Mouse (Mus musculus) heart, embryonic 10.5 days (tissue): ENCODE measurements at regions not wholly inside any gene's neighbourhood (a gene's known extent, or its start where the extent isn't known, plus 50 kb on each side); places are given as distances from the start of the nearest gene placed in this dataset.

Source experiments
- DNase-seq: peaks from one replicate; pipeline ENCODE4 v3.0.0-alpha.2; 2017; ENCODE audit warnings: low spot score
- H3K27ac ChIP-seq: fragments of 300-500 bp; sonication (generic); 2 replicates; pipeline ENCODE4 v1.5.1; 2016; ENCODE audit warnings: mild to moderate bottlenecking
- H3K27me3 ChIP-seq: fragments of 300-500 bp; sonication (generic); 2 replicates; pipeline ENCODE4 v1.6.1; 2016; ENCODE audit warnings: mild to moderate bottlenecking; ENCODE audit not compliant: poor library complexity, insufficient read depth, severe bottlenecking
- H3K36me3 ChIP-seq: fragments of 300-500 bp; sonication (generic); 2 replicates; pipeline ENCODE4 v1.6.1; 2016; ENCODE audit warnings: mild to moderate bottlenecking, moderate library complexity
- H3K4me1 ChIP-seq: fragments of 300-500 bp; sonication (generic); 2 replicates; pipeline ENCODE4 v1.6.1; 2016; ENCODE audit warnings: mild to moderate bottlenecking
- H3K4me3 ChIP-seq: fragments of 300-500 bp; sonication (generic); 2 replicates; pipeline ENCODE4 v1.5.1; 2016; ENCODE audit warnings: mild to moderate bottlenecking, moderate library complexity
- H3K9me3 ChIP-seq: fragments of 300-500 bp; sonication (generic); 2 replicates; pipeline ENCODE4 v1.6.1; 2016; ENCODE audit warnings: mild to moderate bottlenecking, moderate library complexity
- WGBS: fragments of 180-500 bp; shearing (Covaris S2); methylation state at CpG from one replicate; pipeline ENCODE4 v1.1.7; 2016; 5-methylcytosine and 5-hydroxymethylcytosine counted together

GRCm38 (mm10) chr13:44260039-44260438 lies 469.2 kb upstream of the Jarid2 start:
- Histone ChIP-seq H3K9me3 (no peaks in the 10 kb centered on the region), H3K4me3 (no peak overlapping the region), H3K36me3 (no peaks in the 10 kb centered on the region), H3K4me1 (no peaks in the 10 kb centered on the region), H3K27ac (no peak overlapping the region), H3K27me3 (no peaks in the 10 kb centered on the region)
- DNase-seq = no peak
- 57% methylated on average over 6 of the region's 6 CpGs for WGBS

- WGBS = 85% methylated on average over 8 of the region's 8 CpGs
- no peaks in the 10 kb centered on the region for H3K36me3 ChIP-seq
- no peak for DNase-seq
These were observed 468.5 kb upstream of the Jarid2 start for GRCm38 (mm10) chr13:44260637-44261333.

GRCm38 (mm10) chr13:44272746-44273524 lies 456.3 kb upstream of the Jarid2 start:
- no peak overlapping the region for H3K27ac ChIP-seq

More at GRCm38 (mm10) chr13:44260637-44261333, 468.5 kb upstream of the Jarid2 start:
- no peak overlapping the region for H3K4me3 ChIP-seq
- H3K27me3 ChIP-seq = no peaks in the 10 kb centered on the region
- H3K27ac ChIP-seq = no peak overlapping the region; the same call in 1 of the 2 replicates
- no peaks in the 10 kb centered on the region for H3K9me3 ChIP-seq
- H3K4me1 ChIP-seq = no peaks in the 10 kb centered on the region

GRCm38 (mm10) chr13:44277952-44278351 lies 451.3 kb upstream of the Jarid2 start:
- peaks cover 15% of the 10 kb centered on the region for H3K4me1 ChIP-seq
- no peak overlapping the region for H3K4me3 ChIP-seq
- WGBS = 87% methylated on average over 3 of the region's 3 CpGs
- no peaks in the 10 kb centered on the region for H3K9me3 ChIP-seq
- no peaks in the 10 kb centered on the region for H3K36me3 ChIP-seq
- H3K27me3 ChIP-seq = no peaks in the 10 kb centered on the region
- DNase-seq = peak; percentile 9
- H3K27ac ChIP-seq = no peak overlapping the region

More at GRCm38 (mm10) chr13:44272746-44273524, 456.3 kb upstream of the Jarid2 start:
- DNase-seq = no peak
- 83% methylated on average over 16 of the region's 16 CpGs for WGBS
- Histone ChIP-seq H3K27me3 (no peaks in the 10 kb centered on the region), H3K9me3 (no peaks in the 10 kb centered on the region), H3K4me3 (no peak overlapping the region), H3K36me3 (no peaks in the 10 kb centered on the region), H3K4me1 (no peaks in the 10 kb centered on the region)

GRCm38 (mm10) chr13:44279036-44279435 lies 450.2 kb upstream of the Jarid2 start:
- no peaks in the 10 kb centered on the region for H3K36me3 ChIP-seq
- no peak overlapping the region; the same call in 1 of the 2 replicates for H3K4me3 ChIP-seq
- no peaks in the 10 kb centered on the region for H3K9me3 ChIP-seq
- H3K27me3 ChIP-seq = no peaks in the 10 kb centered on the region
- DNase-seq = peak; percentile 69
- H3K4me1 ChIP-seq = peaks cover 15% of the 10 kb centered on the region
- 34% methylated on average over 4 of the region's 4 CpGs for WGBS
- H3K27ac ChIP-seq = peak overlapping the region; percentile 47

- H3K4me1 ChIP-seq = peaks cover 15% of the 10 kb centered on the region
- WGBS = 91% methylated on average over 8 of the region's 8 CpGs
- peak; percentile 67 for DNase-seq
- no peak overlapping the region for H3K4me3 ChIP-seq
- H3K36me3 ChIP-seq = no peaks in the 10 kb centered on the region
- no peak overlapping the region for H3K27ac ChIP-seq
- no peaks in the 10 kb centered on the region for H3K9me3 ChIP-seq
- no peaks in the 10 kb centered on the region for H3K27me3 ChIP-seq
These were observed 449.0 kb upstream of the Jarid2 start for GRCm38 (mm10) chr13:44280296-44280695.

GRCm38 (mm10) chr13:44281796-44282195 lies 447.5 kb upstream of the Jarid2 start:
- H3K27ac ChIP-seq = no peak overlapping the region
- no peak overlapping the region for H3K4me3 ChIP-seq
- no peaks in the 10 kb centered on the region for H3K36me3 ChIP-seq
- H3K9me3 ChIP-seq = no peaks in the 10 kb centered on the region
- no peaks in the 10 kb centered on the region for H3K27me3 ChIP-seq
- peaks cover 15% of the 10 kb centered on the region for H3K4me1 ChIP-seq
- peak; percentile 60 for DNase-seq
- 46% methylated on average over 6 of the region's 6 CpGs for WGBS

GRCm38 (mm10) chr13:44282306-44282705 lies 447.0 kb upstream of the Jarid2 start:
- H3K9me3 ChIP-seq = no peaks in the 10 kb centered on the region
- H3K27me3 ChIP-seq = no peaks in the 10 kb centered on the region
- H3K4me1 ChIP-seq = peaks cover 15% of the 10 kb centered on the region
- DNase-seq = peak; percentile 50
- H3K4me3 ChIP-seq = no peak overlapping the region
- whole genome bisulfite sequencing = 80% methylated on average over 9 of the region's 9 CpGs
- H3K36me3 ChIP-seq = no peaks in the 10 kb centered on the region
- no peak overlapping the region for H3K27ac ChIP-seq

- no peaks in the 10 kb centered on the region for H3K9me3 ChIP-seq
- H3K36me3 ChIP-seq = no peaks in the 10 kb centered on the region
- H3K27ac ChIP-seq = no peak overlapping the region
- DNase-seq = peak; percentile 59
- no peak overlapping the region for H3K4me3 ChIP-seq
- H3K27me3 ChIP-seq = no peaks in the 10 kb centered on the region
- 85% methylated on average over 16 of the region's 16 CpGs for WGBS
- H3K4me1 ChIP-seq = peaks cover 15% of the 10 kb centered on the region
These were observed 446.3 kb upstream of the Jarid2 start for GRCm38 (mm10) chr13:44282731-44283571.

GRCm38 (mm10) chr13:44285881-44286280 lies 443.4 kb upstream of the Jarid2 start:
- Histone ChIP-seq H3K9me3 (peaks cover 4% of the 10 kb centered on the region; the same call in 1 of the 2 replicates), H3K4me1 (peaks cover 7% of the 10 kb centered on the region; the same call in 1 of the 2 replicates), H3K36me3 (no peaks in the 10 kb centered on the region), H3K4me3 (no peak overlapping the region), H3K27me3 (no peaks in the 10 kb centered on the region), H3K27ac (no peak overlapping the region)
- no peak for DNase-seq
- WGBS = 89% methylated on average over 1 of the region's 1 CpGs

- no peaks in the 10 kb centered on the region for H3K36me3 ChIP-seq
- no peak for DNase-seq
- H3K9me3 ChIP-seq = peaks cover 4% of the 10 kb centered on the region; the same call in 1 of the 2 replicates
- H3K27ac ChIP-seq = no peak overlapping the region
- no peak overlapping the region for H3K4me3 ChIP-seq
- WGBS = 92% methylated on average over 2 of the region's 2 CpGs
- no peaks in the 10 kb centered on the region for H3K4me1 ChIP-seq
- no peaks in the 10 kb centered on the region for H3K27me3 ChIP-seq
These were observed 439.1 kb upstream of the Jarid2 start for GRCm38 (mm10) chr13:44290199-44290598.

- peak; percentile 9 for DNase-seq
- H3K4me1 ChIP-seq = no peaks in the 10 kb centered on the region
- 77% methylated on average over 6 of the region's 6 CpGs for WGBS
- H3K36me3 ChIP-seq = no peaks in the 10 kb centered on the region
- no peak overlapping the region for H3K4me3 ChIP-seq
- no peaks in the 10 kb centered on the region for H3K27me3 ChIP-seq
- H3K9me3 ChIP-seq = peaks cover 4% of the 10 kb centered on the region; the same call in 1 of the 2 replicates
- no peak overlapping the region for H3K27ac ChIP-seq
These were observed 436.7 kb upstream of the Jarid2 start for GRCm38 (mm10) chr13:44292476-44293056.
